In genomic region chr16:85898816-85899215, GRCm38 (mm10) we compare ENCODE assay signal across 8 mouse cellular contexts. TPM values are rescaled to one million over a fixed set of nuclear protein-coding genes. Genes with fewer than 3 reads are reported as not detected.
DNase-seq lines count a peak whose midpoint lies in the region; ATAC-seq and TF ChIP-seq lines count a peak whose summit lies in the region.

No protein-coding gene starts in this region.

- no peak overlapping the region for H3K4me2 ChIP-seq in midbrain, embryonic 11.5 days

- H3K27ac ChIP-seq in gastrocnemius, adult 2 months = peak overlapping the region; percentile 90
- H3K27ac ChIP-seq in spleen, adult 2 months (ENCODE audit: insufficient read depth, low read length) = peak overlapping the region; percentile 60
- no peak overlapping the region for H3K27ac ChIP-seq in midbrain, embryonic 11.5 days (ENCODE audit: low read depth, low read length)

- DNase-seq in gastrocnemius, adult 2 months = peak; percentile 35
- DNase-seq in gastrocnemius, postnatal 10 days = no peak
- DNase-seq in spleen, adult 2 months (ENCODE audit: low read depth in 1 of 2, low spot score in 2 of 2) = no peak
- DNase-seq in spleen, postnatal 36 days (ENCODE audit: low spot score in 2 of 2) = no peak
- peak; percentile 84 for DNase-seq in midbrain, embryonic 11.5 days (ENCODE audit: low spot score, missing footprints)
- no peak for DNase-seq in left cerebral cortex, adult 18-20 months (ENCODE audit: low spot score in 2 of 2)
- DNase-seq in retina, postnatal 1 day = no peak
- DNase-seq in thymus, adult 18-20 months = no peak

- H3K9me3 ChIP-seq in midbrain, embryonic 11.5 days (ENCODE audit: control insufficient read depth, low read length) = no peaks in the 10 kb centered on the region

- 78% methylated on average over 10 of the region's 10 CpGs for WGBS in spleen, adult 2 months
- WGBS in midbrain, embryonic 11.5 days = 89% methylated on average over 10 of the region's 10 CpGs

- H3K4me1 ChIP-seq in spleen, adult 2 months (ENCODE audit: control insufficient read depth, insufficient read depth, insufficient read length) = no peaks in the 10 kb centered on the region
- H3K4me1 ChIP-seq in midbrain, embryonic 11.5 days (ENCODE audit: control insufficient read depth, insufficient read depth, low read length) = peaks cover 6% of the 10 kb centered on the region; the same call in 1 of the 2 replicates

- peak overlapping the region; percentile 80 for H3K4me3 ChIP-seq in gastrocnemius, adult 2 months
- no peak overlapping the region; the same call in 1 of the 2 replicates for H3K4me3 ChIP-seq in spleen, adult 2 months (ENCODE audit: extremely low read depth, insufficient read depth, insufficient read length)
- H3K4me3 ChIP-seq in midbrain, embryonic 11.5 days (ENCODE audit: low read depth, low read length) = no peak overlapping the region

- H3K36me3 ChIP-seq in spleen, adult 2 months (ENCODE audit: control insufficient read depth, insufficient read depth, low read length) = no peaks in the 10 kb centered on the region
- H3K36me3 ChIP-seq in midbrain, embryonic 11.5 days (ENCODE audit: control insufficient read depth, insufficient read depth, low read length) = no peaks in the 10 kb centered on the region

- intact Hi-C loops in gastrocnemius, adult 2 months (cut with DNase I) = no loop called here

- no peak for TF ChIP-seq POLR2A in spleen, adult 2 months (IDR thresholded peaks at IDR 0.05; ENCODE audit: low read depth, low read length)

- no peak overlapping the region for H3K9ac ChIP-seq in midbrain, embryonic 11.5 days (ENCODE audit: low read length)

- peaks cover 2% of the 10 kb centered on the region; the same call in 1 of the 2 replicates for H3K27me3 ChIP-seq in spleen, adult 2 months (ENCODE audit: control insufficient read depth, insufficient read depth, low read length)
- H3K27me3 ChIP-seq in midbrain, embryonic 11.5 days (ENCODE audit: control insufficient read depth, insufficient read depth, low read length) = peaks cover 16% of the 10 kb centered on the region

- no peak for ATAC-seq in midbrain, embryonic 11.5 days (ENCODE audit: low FRiP score)

- no peak for TF ChIP-seq CTCF in gastrocnemius, adult 2 months (IDR thresholded peaks at IDR 0.05)
- no peak for TF ChIP-seq CTCF in spleen, adult 2 months (IDR thresholded peaks at IDR 0.05; ENCODE audit: extremely low read depth, insufficient read depth, insufficient read length, insufficient replicate concordance)

RNA-seq across cellular contexts. Expression of gene Adamts5, which starts 2.8 kb away (rescaled TPM):
- total RNA-seq in gastrocnemius, adult 2 months (2021) = 1 to 10 TPM; 4.2 to 5.2 TPM
- total RNA-seq in gastrocnemius, postnatal 10 days (2021) = 10 to 100 TPM; 10.9 to 13.3 TPM
- 1.4 and 1.7 TPM in 2 replicates for polyA plus RNA-seq in spleen, adult 2 months (2012; rRNA removed)
- 1.1 and 1.2 TPM in 2 replicates for polyA plus RNA-seq in midbrain, embryonic 11.5 days (2014; fragmentation: Nextera tagmentation; extraction: Ambion mirVana)
- under 1 TPM; 0.75 to 0.79 TPM for total RNA-seq in left cerebral cortex, adult 18-20 months (2021)

Comparison
In these comparisons a context has a peak if more than half of its experiments do, and no peak if none do; other contexts are left out.
1. DNase-seq: peak in gastrocnemius, adult 2 months (single experiment) and midbrain, embryonic 11.5 days (single experiment); none in gastrocnemius, postnatal 10 days (single experiment), spleen, adult 2 months (0 of 2), spleen, postnatal 36 days (0 of 2), left cerebral cortex, adult 18-20 months (0 of 2), retina, postnatal 1 day (single experiment) and thymus, adult 18-20 months (0 of 2).